ENCODE assay signal across 8 mouse cellular contexts in the genomic region with DNA sequence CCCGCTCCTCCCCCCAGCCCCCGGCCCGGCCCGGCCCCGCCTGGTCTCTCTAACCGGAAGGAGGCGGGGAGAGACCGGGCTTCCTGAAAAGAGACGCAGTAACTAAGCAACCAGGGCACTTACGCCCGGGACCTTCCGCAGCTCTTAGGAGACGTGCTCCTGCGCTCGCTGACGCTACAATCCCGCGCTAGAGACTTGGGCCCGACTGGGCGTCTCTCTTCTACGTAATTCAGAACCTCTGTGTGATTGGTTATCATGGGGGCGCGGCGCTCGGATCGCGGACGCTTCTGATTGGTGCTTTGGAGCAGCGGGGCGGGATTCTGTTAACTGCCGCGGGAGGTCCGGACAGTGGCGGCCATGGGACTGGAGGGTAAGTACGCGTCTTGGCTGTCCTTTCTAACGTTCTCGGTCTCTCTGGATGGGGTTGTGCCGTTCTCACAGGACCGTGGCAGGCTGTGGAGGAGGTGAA. TPM values are rescaled to one million over a fixed set of nuclear protein-coding genes. Genes with fewer than 3 reads are reported as not detected.
DNase-seq lines count a peak whose midpoint lies in the region; ATAC-seq and TF ChIP-seq lines count a peak whose summit lies in the region.

A gene (plus strand): TSS at position 317 of the 469 bp plus-strand sequence.

- intact Hi-C loops in heart, postnatal 10 days (cut with DNase I), result no loop called here

- peak; percentile 85 for DNase-seq in c-Kit-positive CD71-positive TER-119-positive erythroid progenitor cells, embryonic 14.5 days (ENCODE audit: low spot score)
- peak; percentile 92 to 95 for DNase-seq in heart, postnatal 10 days
- DNase-seq in large intestine, adult 2 months (ENCODE audit: low read depth, low spot score), result peak; percentile 69
- peak; percentile 90 for DNase-seq in liver, postnatal 0 days
- DNase-seq in testis, postnatal 10 days (ENCODE audit: low spot score), result peak; percentile 87

- peak within 1 kb of the TSS; percentile 85 for H3K4me3 ChIP-seq in E14TG2a.4 (replicated peaks; ENCODE audit: low read length)
- H3K4me3 ChIP-seq in forebrain, embryonic 12.5 days (replicated peaks), result peak within 1 kb of the TSS; percentile 52
- H3K4me3 ChIP-seq in liver, postnatal 0 days (ENCODE audit: low read depth, low read length), result peak within 1 kb of the TSS; percentile 68
- H3K4me3 ChIP-seq in neural tube, embryonic 14.5 days (ENCODE audit: low read depth, low read length), result peak within 1 kb of the TSS; percentile 46

- peak; percentile 99 for ATAC-seq in forebrain, embryonic 12.5 days (ENCODE audit: low FRiP score)
- ATAC-seq in liver, postnatal 0 days, result peak; percentile 99
- ATAC-seq in neural tube, embryonic 14.5 days (ENCODE audit: low read depth), result peak; percentile 100

- peaks cover 22% of the 10 kb centered on the region for H3K4me1 ChIP-seq in E14TG2a.4 (replicated peaks; ENCODE audit: low read depth, low read length)
- peaks cover 9% of the 10 kb centered on the region for H3K4me1 ChIP-seq in forebrain, embryonic 12.5 days
- H3K4me1 ChIP-seq in liver, postnatal 0 days (ENCODE audit: insufficient read depth), result peaks cover 11% of the 10 kb centered on the region; the same call in 1 of the 2 replicates
- no peaks in the 10 kb centered on the region for H3K4me1 ChIP-seq in neural tube, embryonic 14.5 days (ENCODE audit: control insufficient read depth, insufficient read depth, low read length)

- no peaks in the 10 kb centered on the region for H3K9me3 ChIP-seq in E14TG2a.4 (ENCODE audit: low read length)
- H3K9me3 ChIP-seq in forebrain, embryonic 12.5 days, result no peaks in the 10 kb centered on the region
- no peaks in the 10 kb centered on the region for H3K9me3 ChIP-seq in liver, postnatal 0 days (ENCODE audit: low read length)
- H3K9me3 ChIP-seq in neural tube, embryonic 14.5 days (ENCODE audit: control insufficient read depth, low read length), result no peaks in the 10 kb centered on the region

- peak; percentile 70 for TF ChIP-seq EP300 in liver, postnatal 0 days (IDR thresholded peaks at IDR 0.05; ENCODE audit: low read depth)

- peaks cover 32% of the 10 kb centered on the region for H3K36me3 ChIP-seq in E14TG2a.4 (ENCODE audit: insufficient read depth, low read length)
- H3K36me3 ChIP-seq in forebrain, embryonic 12.5 days (replicated peaks), result no peaks in the 10 kb centered on the region; the same call in 1 of the 2 replicates
- H3K36me3 ChIP-seq in liver, postnatal 0 days (replicated peaks; ENCODE audit: insufficient read depth, low read length), result peaks cover 12% of the 10 kb centered on the region
- no peaks in the 10 kb centered on the region for H3K36me3 ChIP-seq in neural tube, embryonic 14.5 days (ENCODE audit: control insufficient read depth, insufficient read depth, low read length)

- no peak for TF ChIP-seq CTCF in E14TG2a.4 (conservative IDR thresholded peaks at IDR 0.05; ENCODE audit: low read length)
- no peak for TF ChIP-seq CTCF in liver, postnatal 0 days (IDR thresholded peaks at IDR 0.05; ENCODE audit: low read depth)

- peak within 1 kb of the TSS; percentile 54 for H3K4me2 ChIP-seq in forebrain, embryonic 12.5 days
- peak within 1 kb of the TSS; percentile 74 for H3K4me2 ChIP-seq in liver, postnatal 0 days (ENCODE audit: low read depth, low read length)
- H3K4me2 ChIP-seq in neural tube, embryonic 14.5 days (ENCODE audit: low read depth, low read length), result peak within 1 kb of the TSS; percentile 52

- H3K9ac ChIP-seq in forebrain, embryonic 12.5 days, result peak within 1 kb of the TSS; percentile 64
- peak within 1 kb of the TSS; percentile 83 for H3K9ac ChIP-seq in liver, postnatal 0 days (replicated peaks)
- peak within 1 kb of the TSS; percentile 59 for H3K9ac ChIP-seq in neural tube, embryonic 14.5 days (replicated peaks; ENCODE audit: low read depth, low read length)

- H3K27me3 ChIP-seq in E14TG2a.4 (ENCODE audit: insufficient read depth, low read length), result no peaks in the 10 kb centered on the region
- H3K27me3 ChIP-seq in forebrain, embryonic 12.5 days, result peaks cover 12% of the 10 kb centered on the region; the same call in 1 of the 2 replicates
- H3K27me3 ChIP-seq in liver, postnatal 0 days (ENCODE audit: insufficient read depth, low read length), result no peaks in the 10 kb centered on the region
- H3K27me3 ChIP-seq in neural tube, embryonic 14.5 days (ENCODE audit: control insufficient read depth, insufficient read depth, low read length), result no peaks in the 10 kb centered on the region

- 0 out of 2 replicates have a peak within 1 kb of the TSS, but pooled peaks have one; percentile 42 for H3K27ac ChIP-seq in forebrain, embryonic 12.5 days
- H3K27ac ChIP-seq in liver, postnatal 0 days (ENCODE audit: low read depth), result peak within 1 kb of the TSS; percentile 88
- 0 out of 2 replicates have a peak within 1 kb of the TSS, but pooled peaks have one; percentile 39 for H3K27ac ChIP-seq in neural tube, embryonic 14.5 days (ENCODE audit: low read depth, low read length)

- WGBS in forebrain, embryonic 12.5 days, result 14% methylated on average over 40 of the region's 40 CpGs
- WGBS in large intestine, adult 2 months, result 15% methylated on average over 40 of the region's 40 CpGs
- WGBS in liver, postnatal 0 days (ENCODE audit: insufficient replicate concordance), result 15% methylated on average over 40 of the region's 40 CpGs
- WGBS in neural tube, embryonic 14.5 days, result 14% methylated on average over 39 of the region's 40 CpGs

RNA-seq across cellular contexts. Expression of the gene that starts here (rescaled TPM):
- 12.9 and 14.2 TPM in 2 replicates for polyA plus RNA-seq in forebrain, embryonic 12.5 days (2016; fragmentation: Nextera tagmentation; extraction: Ambion mirVana)
- total RNA-seq in heart, postnatal 10 days (2021), result 1 to 10 TPM; 2.6 to 3.1 TPM
- 4.4 and 6.2 TPM in 2 replicates for polyA plus RNA-seq in large intestine, adult 2 months (2012; rRNA removed)
- 5.3 and 5.8 TPM in 2 replicates for polyA plus RNA-seq in liver, postnatal 0 days (2015; fragmentation: Nextera tagmentation; extraction: Ambion mirVana)
- polyA plus RNA-seq in neural tube, embryonic 14.5 days (2014; fragmentation: Nextera tagmentation; extraction: Ambion mirVana), result 4.4 and 6.7 TPM in 2 replicates

Comparison
In these comparisons a context has a peak if more than half of its experiments do, and no peak if none do; other contexts are left out.
1. Peak in every context shown above with its lines: DNase-seq, ATAC-seq, H3K4me3 ChIP-seq and H3K27ac ChIP-seq.